In the genomic region with DNA sequence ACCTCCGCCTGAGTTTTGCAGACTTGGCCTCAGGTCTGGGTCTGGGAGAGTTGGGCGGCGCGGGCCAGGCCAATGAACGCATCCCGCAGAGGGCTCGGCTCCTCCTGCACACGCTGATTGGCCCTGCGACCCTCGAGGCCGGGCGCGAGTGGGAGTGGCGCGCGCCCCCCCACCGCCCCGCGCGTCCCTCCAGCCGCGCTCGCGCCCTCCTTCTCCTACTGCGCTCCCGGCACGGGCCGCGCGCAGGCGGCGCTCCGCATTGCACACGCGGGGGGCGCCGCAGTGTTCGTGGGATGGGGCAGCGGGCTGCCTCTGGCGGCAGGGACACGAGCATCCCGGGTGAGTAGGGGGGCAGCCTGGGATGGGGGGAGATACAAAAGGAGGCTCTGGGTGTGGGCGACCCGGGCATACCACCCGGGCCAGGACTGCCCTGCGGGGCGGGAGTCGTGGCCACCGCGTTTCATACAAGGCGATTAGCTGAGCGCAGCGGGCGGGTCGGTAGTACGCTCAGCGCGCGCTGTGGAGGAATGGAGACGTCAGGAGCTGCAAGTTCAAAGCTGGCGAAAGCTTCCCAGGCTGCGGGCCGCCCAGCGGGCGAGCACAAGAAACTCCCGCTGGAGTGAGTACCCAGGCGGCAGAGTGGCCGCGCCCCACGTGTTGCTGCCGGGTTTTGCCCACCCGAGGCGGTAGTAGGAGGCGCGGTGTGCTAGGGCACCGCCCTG, we compare ENCODE assay signal across 7 mouse cellular contexts. TPM values are rescaled to one million over a fixed set of nuclear protein-coding genes. Genes with fewer than 3 reads are reported as not detected.
DNase-seq lines count a peak whose midpoint lies in the region; ATAC-seq and TF ChIP-seq lines count a peak whose summit lies in the region.

A gene (plus strand): TSS at position 184 of the 722 bp plus-strand sequence.

- TF ChIP-seq POLR2A in brain, embryonic 14.5 days (IDR thresholded peaks at IDR 0.05; ENCODE audit: borderline replicate concordance, extremely low read depth, insufficient read depth, insufficient read length, poor library complexity, severe bottlenecking), result 0 out of 2 replicates have a peak, but pooled peaks have one; percentile 30
- TF ChIP-seq POLR2A in myocyte (IDR thresholded peaks at IDR 0.05; ENCODE audit: insufficient read length, low read depth), result peak; percentile 47

- no peaks in the 10 kb centered on the region for H3K9me3 ChIP-seq in forebrain, embryonic 10.5 days
- H3K9me3 ChIP-seq in heart, embryonic 13.5 days, result no peaks in the 10 kb centered on the region
- H3K9me3 ChIP-seq in kidney, postnatal 0 days (replicated peaks; ENCODE audit: low read length), result no peaks in the 10 kb centered on the region
- no peaks in the 10 kb centered on the region for H3K9me3 ChIP-seq in liver, embryonic 12.5 days (replicated peaks)

- TF ChIP-seq CTCF in brain, embryonic 14.5 days (IDR thresholded peaks at IDR 0.05; ENCODE audit: borderline replicate concordance, extremely low read depth, insufficient read depth, insufficient read length), result no peak
- TF ChIP-seq CTCF in kidney, postnatal 0 days (IDR thresholded peaks at IDR 0.05; ENCODE audit: low read depth), result peak; percentile 2; the same call in 1 of the 2 replicates

- peak within 1 kb of the TSS; percentile 78 for H3K4me3 ChIP-seq in forebrain, embryonic 10.5 days
- peak within 1 kb of the TSS; percentile 83 for H3K4me3 ChIP-seq in heart, embryonic 13.5 days
- peak within 1 kb of the TSS; percentile 65 for H3K4me3 ChIP-seq in kidney, postnatal 0 days (replicated peaks; ENCODE audit: low read depth, low read length)
- peak within 1 kb of the TSS; percentile 56 for H3K4me3 ChIP-seq in liver, embryonic 12.5 days
- H3K4me3 ChIP-seq in myocyte, result peak within 1 kb of the TSS; percentile 31

- peak within 1 kb of the TSS; percentile 84 for H3K27ac ChIP-seq in forebrain, embryonic 10.5 days
- H3K27ac ChIP-seq in heart, embryonic 13.5 days (replicated peaks), result peak within 1 kb of the TSS; percentile 48; the same call in 1 of the 2 replicates
- peak within 1 kb of the TSS; percentile 70 for H3K27ac ChIP-seq in kidney, postnatal 0 days
- no peak within 1 kb of the TSS for H3K27ac ChIP-seq in liver, embryonic 12.5 days

- peaks cover 37% of the 10 kb centered on the region for H3K27me3 ChIP-seq in forebrain, embryonic 10.5 days (ENCODE audit: poor library complexity, severe bottlenecking)
- peaks cover 10% of the 10 kb centered on the region; the same call in 1 of the 2 replicates for H3K27me3 ChIP-seq in heart, embryonic 13.5 days (replicated peaks)
- no peaks in the 10 kb centered on the region for H3K27me3 ChIP-seq in kidney, postnatal 0 days (ENCODE audit: insufficient read depth, low read length)
- peaks cover 41% of the 10 kb centered on the region for H3K27me3 ChIP-seq in liver, embryonic 12.5 days (replicated peaks)
- no peaks in the 10 kb centered on the region for H3K27me3 ChIP-seq in myocyte (ENCODE audit: control insufficient read depth, insufficient read depth, insufficient read length)

- H3K4me2 ChIP-seq in heart, embryonic 13.5 days, result peak within 1 kb of the TSS; percentile 93
- peak within 1 kb of the TSS; percentile 95 for H3K4me2 ChIP-seq in kidney, postnatal 0 days (ENCODE audit: low read length)
- peak within 1 kb of the TSS; percentile 71 for H3K4me2 ChIP-seq in liver, embryonic 12.5 days
- H3K4me2 ChIP-seq in myocyte (ENCODE audit: low read depth), result peak within 1 kb of the TSS; percentile 76

- peak; percentile 90 for ATAC-seq in heart, embryonic 13.5 days (ENCODE audit: extremely low read depth, insufficient number of reproducible peaks, low FRiP score, low TSS enrichment)
- ATAC-seq in kidney, postnatal 0 days (replicated peaks; ENCODE audit: low FRiP score, low read depth), result peak; percentile 91
- ATAC-seq in liver, embryonic 12.5 days, result peak; percentile 84

- DNase-seq in brain, embryonic 14.5 days (ENCODE audit: low read depth), result peak; percentile 89
- peak; percentile 81 for DNase-seq in forebrain, embryonic 10.5 days (ENCODE audit: extremely low spot score, low spot score)
- DNase-seq in kidney, postnatal 0 days (ENCODE audit: low spot score), result peak; percentile 81
- peak; percentile 68 for DNase-seq in testis, postnatal 14 days (ENCODE audit: low spot score)

- H3K36me3 ChIP-seq in forebrain, embryonic 10.5 days (replicated peaks), result no peaks in the 10 kb centered on the region
- H3K36me3 ChIP-seq in heart, embryonic 13.5 days, result no peaks in the 10 kb centered on the region
- H3K36me3 ChIP-seq in kidney, postnatal 0 days (ENCODE audit: insufficient read depth, low read length), result no peaks in the 10 kb centered on the region
- H3K36me3 ChIP-seq in liver, embryonic 12.5 days, result no peaks in the 10 kb centered on the region
- H3K36me3 ChIP-seq in myocyte (ENCODE audit: control insufficient read depth, insufficient read depth), result no peaks in the 10 kb centered on the region

- H3ac ChIP-seq in myocyte (ENCODE audit: control insufficient read depth, insufficient read length), result peak within 1 kb of the TSS; percentile 8

- WGBS in forebrain, embryonic 10.5 days, result under 1% methylated on average over 76 of the region's 76 CpGs
- WGBS in heart, embryonic 13.5 days, result under 1% methylated on average over 66 of the region's 76 CpGs
- WGBS in kidney, postnatal 0 days, result under 1% methylated on average over 72 of the region's 76 CpGs
- 1% methylated on average over 76 of the region's 76 CpGs for WGBS in liver, embryonic 12.5 days (ENCODE audit: insufficient replicate concordance)

- peaks cover 4% of the 10 kb centered on the region for H3K79me2 ChIP-seq in myocyte (ENCODE audit: control insufficient read depth, insufficient read depth)

- peak within 1 kb of the TSS; percentile 84 for H3K9ac ChIP-seq in heart, embryonic 13.5 days
- H3K9ac ChIP-seq in kidney, postnatal 0 days (ENCODE audit: low read depth, low read length), result peak within 1 kb of the TSS; percentile 59
- H3K9ac ChIP-seq in liver, embryonic 12.5 days, result peak within 1 kb of the TSS; percentile 27; the same call in 1 of the 2 replicates

- H3K4me1 ChIP-seq in forebrain, embryonic 10.5 days, result peaks cover 29% of the 10 kb centered on the region
- peaks cover 34% of the 10 kb centered on the region for H3K4me1 ChIP-seq in heart, embryonic 13.5 days
- H3K4me1 ChIP-seq in kidney, postnatal 0 days (replicated peaks; ENCODE audit: insufficient read depth, low read length), result no peaks in the 10 kb centered on the region
- H3K4me1 ChIP-seq in liver, embryonic 12.5 days, result no peaks in the 10 kb centered on the region

TF ChIP-seq in myocyte, 11 proteins besides CTCF, POLR2A, EP300 and RAD21:
- TF ChIP-seq SRF (IDR thresholded peaks at IDR 0.05; ENCODE audit: control insufficient read depth, insufficient read length, low read depth) (no peak), MYOD1 (IDR thresholded peaks at IDR 0.05; ENCODE audit: control insufficient read depth in 1 of 3, insufficient read length in 2 of 3, low read depth in 2 of 3) (peak in 1 of 3 experiments; percentile 29), TCF3 (IDR thresholded peaks at IDR 0.05; ENCODE audit: insufficient read length, low read depth) (no peak), E2F4 (IDR thresholded peaks at IDR 0.05; ENCODE audit: insufficient read depth) (no peak), CEBPB (IDR thresholded peaks at IDR 0.05; ENCODE audit: insufficient read depth, poor library complexity, severe bottlenecking) (no peak), MYOG (IDR thresholded peaks at IDR 0.05; ENCODE audit: control insufficient read depth in 1 of 3, insufficient read depth in 1 of 3, insufficient read length in 2 of 3, low read depth in 2 of 3) (peak in 1 of 3 experiments; percentile 26)
TF ChIP-seq in myocyte: peak in this region for 2.

RNA-seq across cellular contexts. Expression of the gene that starts here (rescaled TPM):
- 7.6 and 8.9 TPM in 2 replicates for polyA plus RNA-seq in brain, embryonic 14.5 days (2012; rRNA removed)
- 3.9 and 5.5 TPM in 2 replicates for polyA plus RNA-seq in forebrain, embryonic 10.5 days (2016; fragmentation: Nextera tagmentation; extraction: Ambion mirVana)
- 3.5 and 4.9 TPM in 2 replicates for polyA plus RNA-seq in heart, embryonic 13.5 days (2015; fragmentation: Nextera tagmentation; extraction: Ambion mirVana)
- 7.0 and 8.6 TPM in 2 replicates for polyA plus RNA-seq in kidney, postnatal 0 days (2015; fragmentation: Nextera tagmentation; extraction: Ambion mirVana)
- 0.39 and 0.45 TPM in 2 replicates for polyA plus RNA-seq in liver, embryonic 12.5 days (2016; fragmentation: Nextera tagmentation; extraction: Ambion mirVana)
- 3.9 TPM for polyA plus RNA-seq in myocyte (2012; fragmentation: generic; extraction: Trizol)

Comparison
In these comparisons a context has a peak if more than half of its experiments do, and no peak if none do; other contexts are left out.
1. Peak in ATAC-seq, H3K4me3 ChIP-seq, H3K9ac ChIP-seq and H3K4me2 ChIP-seq in liver, embryonic 12.5 days; RNA of the gene not detected or under 1 TPM.
2. H3K4me3 ChIP-seq: peak in every context shown above with its lines; median percentile 83 in heart, embryonic 13.5 days; 78 in forebrain, embryonic 10.5 days; 65 in kidney, postnatal 0 days; 56 in liver, embryonic 12.5 days; 31 in myocyte.
3. H3K9ac ChIP-seq: peak in every context shown above with its lines; median percentile 84 in heart, embryonic 13.5 days; 59 in kidney, postnatal 0 days; 27 in liver, embryonic 12.5 days.